Mouse (Mus musculus): ENCODE data around the gene Irx1. TPM values are rescaled to one million over a fixed set of nuclear protein-coding genes. Genes with fewer than 3 reads are reported as not detected.

Gene Irx1
- polyA plus RNA-seq (2017; shearing (Covaris generic)) = not detected

- ATAC-seq = no peak
Observed at GRCm38 (mm10) chr13:71963356-71964351, at the start of gene Irx1. TSS of gene Irx1 (minus strand) at chr13:71963723.

GRCm38 (mm10) chr13:71979932-71980655 is 16.6 kb upstream of the Irx1 start:
- no peak for ATAC-seq

GRCm38 (mm10) chr13:71975753-71976152 is 12.2 kb upstream of the Irx1 start:
- ATAC-seq = no peak

- no peak for ATAC-seq
Observed at GRCm38 (mm10) chr13:71968286-71968685, 4.8 kb upstream of the Irx1 start.

GRCm38 (mm10) chr13:71967341-71968250 is 4.1 kb upstream of the Irx1 start:
- no peak for ATAC-seq

- ATAC-seq = no peak
Observed at GRCm38 (mm10) chr13:71966631-71967030, 3.1 kb upstream of the Irx1 start.

- ATAC-seq = no peak
Observed at GRCm38 (mm10) chr13:71964366-71964765, 843 bp upstream of the Irx1 start.

GRCm38 (mm10) chr13:71962661-71963355 is 715 bp downstream of the Irx1 start:
- ATAC-seq = no peak

- ATAC-seq = no peak
Observed at GRCm38 (mm10) chr13:71961891-71962660, 1.4 kb downstream of the Irx1 start.

- ATAC-seq = no peak
Observed at GRCm38 (mm10) chr13:71960846-71961735, 2.4 kb downstream of the Irx1 start.

- no peak for ATAC-seq
Observed at GRCm38 (mm10) chr13:71960277-71960672, 3.2 kb downstream of the Irx1 start.

GRCm38 (mm10) chr13:71959361-71960276 is 3.9 kb downstream of the Irx1 start:
- ATAC-seq = no peak

- ATAC-seq = no peak
Observed at GRCm38 (mm10) chr13:71958651-71959050, 4.9 kb downstream of the Irx1 start.

- ATAC-seq = no peak
Observed at GRCm38 (mm10) chr13:71957811-71958351, 5.6 kb downstream of the Irx1 start.

GRCm38 (mm10) chr13:71957147-71957546 is 6.4 kb downstream of the Irx1 start:
- no peak for ATAC-seq

GRCm38 (mm10) chr13:71956481-71956880 is 7.0 kb downstream of the Irx1 start:
- no peak for ATAC-seq

GRCm38 (mm10) chr13:71951966-71952365 is 11.6 kb downstream of the Irx1 start:
- no peak for ATAC-seq

- no peak for ATAC-seq
Observed at GRCm38 (mm10) chr13:71949859-71950258, 13.7 kb downstream of the Irx1 start.

Data from inflammation-experienced regulatory T-cells, adult 6 months (primary cell).